Mouse (Mus musculus): Measurements from ENCODE around the gene Gm13693.
"Not testable (repeated sequence)": the region's sequence is repeated elsewhere in the genome, so short reads cannot be mapped to it uniquely, and the experiment has no call there.

Gm13693 gene

DNA sequence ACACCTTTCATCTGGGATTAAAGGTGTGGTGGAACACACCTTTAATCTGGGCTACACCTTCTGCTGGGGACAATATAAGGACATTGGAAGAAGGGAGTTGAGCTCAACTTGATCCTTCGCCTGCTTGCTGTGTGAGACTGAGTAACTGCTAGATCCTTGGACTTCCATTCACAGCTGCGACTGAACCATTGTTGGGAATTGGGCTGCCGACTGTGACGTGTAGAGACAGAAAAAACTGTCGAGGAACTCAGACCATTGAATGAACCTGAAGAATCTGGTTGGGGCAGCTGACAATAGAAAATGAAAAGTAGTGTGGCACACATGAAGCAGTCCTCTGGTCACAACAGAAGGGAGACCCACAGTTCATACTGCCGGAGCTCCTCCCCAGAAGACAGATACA lies at the start of gene Gm13693:
Gm13693 (plus strand) TSS at position 301 of the 400 bp plus-strand sequence.
- DNase-seq (ENCODE audit: low spot score in 2 of 2), result not testable (repeated sequence)

DNA sequence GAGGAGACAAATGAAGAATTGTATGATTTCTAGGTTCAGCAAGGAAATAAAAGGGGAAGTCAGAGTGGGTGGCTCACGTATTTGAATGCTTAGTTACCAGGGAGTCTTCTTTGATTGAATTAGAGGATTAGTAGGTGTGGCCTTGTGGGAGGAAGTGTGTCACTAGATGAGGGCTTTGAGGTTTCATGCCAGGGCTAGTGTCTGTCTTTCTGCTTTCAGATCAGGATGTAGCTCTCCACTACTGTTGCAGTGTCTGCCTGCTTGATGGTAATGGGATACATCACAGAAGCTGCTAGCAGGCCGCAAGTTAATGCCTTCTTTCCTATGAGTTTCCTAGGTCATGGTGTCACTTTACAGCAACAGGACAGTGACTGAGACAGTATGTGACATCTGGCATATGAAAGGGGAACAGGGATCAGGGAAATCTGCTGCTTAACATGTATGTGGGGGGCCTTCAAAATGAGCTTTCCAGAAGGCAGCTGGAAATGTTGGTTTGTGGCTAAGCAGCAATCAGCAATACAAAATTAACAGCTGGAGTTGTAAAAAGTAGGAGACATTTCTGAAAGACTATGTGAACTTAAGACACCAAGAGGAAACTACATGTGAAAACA lies 31.7 kb upstream of the Gm13693 start:
- DNase-seq (ENCODE audit: low spot score in 2 of 2), result no peak

DNA sequence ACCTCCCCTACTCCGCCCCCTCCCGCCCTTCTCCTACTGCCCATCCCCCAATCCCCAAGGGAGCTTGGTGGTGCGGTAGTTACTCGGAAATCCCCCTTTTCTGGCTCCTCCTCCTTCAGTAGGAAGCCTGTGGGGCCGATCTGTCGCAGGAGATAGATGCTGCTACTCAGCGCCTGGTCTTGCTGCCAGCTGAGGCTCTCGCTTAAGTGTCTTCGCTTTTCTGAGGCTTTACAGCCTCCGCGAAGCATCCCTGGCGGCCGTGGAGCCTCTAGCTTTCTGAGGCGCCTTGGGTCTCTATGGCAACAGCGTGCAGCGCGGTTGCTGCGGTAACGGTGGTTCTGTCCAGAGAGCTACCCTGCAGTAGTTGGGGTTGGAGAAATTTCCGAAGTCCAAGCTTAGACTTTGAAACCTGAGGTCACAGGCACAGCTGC lies 20.4 kb upstream of the Gm13693 start, which contains the start of gene Zswim2:
Zswim2 (minus strand) TSS at position 298 of the 431 bp plus-strand sequence.
- peak in 1 of 2 experiments; percentile 7 for DNase-seq (ENCODE audit: low spot score in 2 of 2)

DNA sequence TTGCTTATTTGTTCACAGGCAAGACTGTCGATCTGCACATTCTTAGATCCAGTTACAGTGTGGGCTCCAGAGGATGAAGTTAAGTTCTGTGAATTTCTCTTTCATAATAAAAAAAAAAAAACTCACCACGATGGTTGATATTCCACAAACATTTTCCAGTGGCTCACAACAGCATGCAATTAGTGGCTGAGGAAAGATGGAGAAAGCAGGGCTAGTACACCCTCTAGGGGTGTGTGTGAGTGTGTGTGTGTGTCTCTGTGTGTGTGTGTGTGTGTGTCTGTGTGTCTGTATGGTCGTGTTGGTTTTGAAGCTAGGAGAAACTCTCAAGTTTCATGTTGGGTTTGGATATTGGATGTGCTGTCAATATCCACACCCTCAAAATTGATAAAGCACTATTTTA lies 19.9 kb upstream of the Gm13693 start:
- DNase-seq (ENCODE audit: low spot score in 2 of 2), result no peak

DNA sequence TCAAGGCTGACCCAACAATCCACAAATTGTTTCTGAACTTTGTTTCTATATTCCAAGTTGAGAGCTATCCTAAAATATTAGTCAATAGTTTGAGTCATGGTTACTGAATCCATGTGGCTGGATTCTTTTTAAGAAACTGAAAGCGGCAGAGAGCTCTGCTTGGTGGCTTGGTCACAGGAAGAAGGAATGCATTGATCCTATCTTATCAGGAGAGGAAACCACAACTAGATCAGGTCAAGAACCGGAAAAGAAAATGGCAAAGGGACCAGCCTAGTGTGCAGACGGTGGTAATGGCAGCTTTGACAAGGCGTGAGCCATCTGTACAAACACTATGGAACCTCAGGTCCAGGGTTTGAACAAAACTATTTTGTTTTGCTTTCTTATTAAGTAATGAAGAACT lies 19.5 kb upstream of the Gm13693 start:
- DNase-seq (ENCODE audit: low spot score in 2 of 2), result no peak

DNA sequence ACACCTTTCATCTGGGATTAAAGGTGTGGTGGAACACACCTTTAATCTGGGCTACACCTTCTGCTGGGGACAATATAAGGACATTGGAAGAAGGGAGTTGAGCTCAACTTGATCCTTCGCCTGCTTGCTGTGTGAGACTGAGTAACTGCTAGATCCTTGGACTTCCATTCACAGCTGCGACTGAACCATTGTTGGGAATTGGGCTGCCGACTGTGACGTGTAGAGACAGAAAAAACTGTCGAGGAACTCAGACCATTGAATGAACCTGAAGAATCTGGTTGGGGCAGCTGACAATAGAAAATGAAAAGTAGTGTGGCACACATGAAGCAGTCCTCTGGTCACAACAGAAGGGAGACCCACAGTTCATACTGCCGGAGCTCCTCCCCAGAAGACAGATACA lies 5.9 kb upstream of the Gm13693 start, which contains the start of gene Gm13698:
Gm13698 (plus strand) TSS at position 301 of the 400 bp plus-strand sequence.
- not testable (repeated sequence) for DNase-seq (ENCODE audit: low spot score in 2 of 2)

DNA sequence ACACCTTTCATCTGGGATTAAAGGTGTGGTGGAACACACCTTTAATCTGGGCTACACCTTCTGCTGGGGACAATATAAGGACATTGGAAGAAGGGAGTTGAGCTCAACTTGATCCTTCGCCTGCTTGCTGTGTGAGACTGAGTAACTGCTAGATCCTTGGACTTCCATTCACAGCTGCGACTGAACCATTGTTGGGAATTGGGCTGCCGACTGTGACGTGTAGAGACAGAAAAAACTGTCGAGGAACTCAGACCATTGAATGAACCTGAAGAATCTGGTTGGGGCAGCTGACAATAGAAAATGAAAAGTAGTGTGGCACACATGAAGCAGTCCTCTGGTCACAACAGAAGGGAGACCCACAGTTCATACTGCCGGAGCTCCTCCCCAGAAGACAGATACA lies 5.7 kb downstream of the Gm13693 start, which contains the start of gene Gm13695:
Gm13695 (plus strand) TSS at position 301 of the 400 bp plus-strand sequence.
- DNase-seq (ENCODE audit: low spot score in 2 of 2), result not testable (repeated sequence)

DNA sequence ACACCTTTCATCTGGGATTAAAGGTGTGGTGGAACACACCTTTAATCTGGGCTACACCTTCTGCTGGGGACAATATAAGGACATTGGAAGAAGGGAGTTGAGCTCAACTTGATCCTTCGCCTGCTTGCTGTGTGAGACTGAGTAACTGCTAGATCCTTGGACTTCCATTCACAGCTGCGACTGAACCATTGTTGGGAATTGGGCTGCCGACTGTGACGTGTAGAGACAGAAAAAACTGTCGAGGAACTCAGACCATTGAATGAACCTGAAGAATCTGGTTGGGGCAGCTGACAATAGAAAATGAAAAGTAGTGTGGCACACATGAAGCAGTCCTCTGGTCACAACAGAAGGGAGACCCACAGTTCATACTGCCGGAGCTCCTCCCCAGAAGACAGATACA lies 11.5 kb downstream of the Gm13693 start, which contains the start of gene Gm13696:
Gm13696 (plus strand) TSS at position 301 of the 400 bp plus-strand sequence.
- DNase-seq (ENCODE audit: low spot score in 2 of 2), result not testable (repeated sequence)

DNA sequence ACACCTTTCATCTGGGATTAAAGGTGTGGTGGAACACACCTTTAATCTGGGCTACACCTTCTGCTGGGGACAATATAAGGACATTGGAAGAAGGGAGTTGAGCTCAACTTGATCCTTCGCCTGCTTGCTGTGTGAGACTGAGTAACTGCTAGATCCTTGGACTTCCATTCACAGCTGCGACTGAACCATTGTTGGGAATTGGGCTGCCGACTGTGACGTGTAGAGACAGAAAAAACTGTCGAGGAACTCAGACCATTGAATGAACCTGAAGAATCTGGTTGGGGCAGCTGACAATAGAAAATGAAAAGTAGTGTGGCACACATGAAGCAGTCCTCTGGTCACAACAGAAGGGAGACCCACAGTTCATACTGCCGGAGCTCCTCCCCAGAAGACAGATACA lies 17.3 kb downstream of the Gm13693 start, which contains the start of gene Gm13694:
Gm13694 (plus strand) TSS at position 301 of the 400 bp plus-strand sequence.
- DNase-seq (ENCODE audit: low spot score in 2 of 2), result not testable (repeated sequence)

DNA sequence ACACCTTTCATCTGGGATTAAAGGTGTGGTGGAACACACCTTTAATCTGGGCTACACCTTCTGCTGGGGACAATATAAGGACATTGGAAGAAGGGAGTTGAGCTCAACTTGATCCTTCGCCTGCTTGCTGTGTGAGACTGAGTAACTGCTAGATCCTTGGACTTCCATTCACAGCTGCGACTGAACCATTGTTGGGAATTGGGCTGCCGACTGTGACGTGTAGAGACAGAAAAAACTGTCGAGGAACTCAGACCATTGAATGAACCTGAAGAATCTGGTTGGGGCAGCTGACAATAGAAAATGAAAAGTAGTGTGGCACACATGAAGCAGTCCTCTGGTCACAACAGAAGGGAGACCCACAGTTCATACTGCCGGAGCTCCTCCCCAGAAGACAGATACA lies 23.1 kb downstream of the Gm13693 start, which contains the start of gene Gm13697:
Gm13697 (plus strand) TSS at position 301 of the 400 bp plus-strand sequence.
- not testable (repeated sequence) for DNase-seq (ENCODE audit: low spot score in 2 of 2)

DNA sequence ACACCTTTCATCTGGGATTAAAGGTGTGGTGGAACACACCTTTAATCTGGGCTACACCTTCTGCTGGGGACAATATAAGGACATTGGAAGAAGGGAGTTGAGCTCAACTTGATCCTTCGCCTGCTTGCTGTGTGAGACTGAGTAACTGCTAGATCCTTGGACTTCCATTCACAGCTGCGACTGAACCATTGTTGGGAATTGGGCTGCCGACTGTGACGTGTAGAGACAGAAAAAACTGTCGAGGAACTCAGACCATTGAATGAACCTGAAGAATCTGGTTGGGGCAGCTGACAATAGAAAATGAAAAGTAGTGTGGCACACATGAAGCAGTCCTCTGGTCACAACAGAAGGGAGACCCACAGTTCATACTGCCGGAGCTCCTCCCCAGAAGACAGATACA lies 28.9 kb downstream of the Gm13693 start, which contains the start of gene Gm13691:
Gm13691 (plus strand) TSS at position 301 of the 400 bp plus-strand sequence.
- not testable (repeated sequence) for DNase-seq (ENCODE audit: low spot score in 2 of 2)

DNA sequence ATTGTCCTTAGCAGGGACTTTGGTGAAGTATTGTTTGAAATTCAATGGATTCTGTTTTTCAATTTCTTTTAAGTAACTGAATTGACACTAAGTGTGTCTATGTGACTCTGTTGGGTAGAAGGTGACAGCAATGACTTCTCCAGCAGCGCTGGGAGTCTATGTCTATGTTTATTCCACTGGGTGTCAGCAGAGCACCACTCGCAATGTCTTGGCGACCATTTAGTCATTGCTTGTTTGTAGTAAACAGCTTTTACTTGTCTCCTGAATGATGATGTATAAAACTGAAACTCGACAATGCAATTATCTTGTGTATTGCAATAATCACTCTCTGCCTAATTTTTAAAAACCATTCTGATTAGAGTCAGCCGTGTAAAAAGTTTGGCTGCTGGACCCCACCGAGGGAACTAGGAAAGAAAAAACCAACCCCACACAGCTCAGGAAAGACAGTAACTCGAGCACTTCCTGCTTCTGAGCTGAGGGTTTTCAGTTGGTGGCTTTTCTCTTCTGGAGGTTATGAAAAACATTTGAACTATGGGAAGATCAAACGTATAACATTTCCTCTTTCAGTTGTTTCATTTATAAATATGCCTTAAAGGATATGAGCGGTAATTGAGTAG lies 32.4 kb downstream of the Gm13693 start:
- DNase-seq (ENCODE audit: low spot score in 2 of 2), result peak; percentile 50 to 62

DNA sequence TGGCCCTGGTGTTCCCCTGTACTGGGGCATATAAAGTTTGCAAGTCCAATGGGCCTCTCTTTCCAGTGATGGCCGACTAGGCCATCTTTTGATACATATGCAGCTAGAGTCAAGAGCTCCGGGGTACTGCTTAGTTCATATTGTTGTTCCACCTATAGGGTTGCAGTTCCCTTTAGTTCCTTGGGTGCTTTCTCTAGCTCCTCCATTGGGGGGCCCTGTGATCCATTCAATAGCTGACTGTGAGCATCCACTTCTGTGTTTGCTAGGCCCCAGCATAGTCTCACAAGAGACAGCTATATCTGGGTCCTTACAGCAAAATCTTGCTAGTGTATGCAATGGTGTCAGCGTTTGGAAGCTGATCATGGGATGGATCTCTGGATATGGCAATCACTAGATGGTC lies 33.2 kb downstream of the Gm13693 start:
- DNase-seq (ENCODE audit: low spot score in 2 of 2), result peak in 1 of 2 experiments; percentile 51

DNA sequence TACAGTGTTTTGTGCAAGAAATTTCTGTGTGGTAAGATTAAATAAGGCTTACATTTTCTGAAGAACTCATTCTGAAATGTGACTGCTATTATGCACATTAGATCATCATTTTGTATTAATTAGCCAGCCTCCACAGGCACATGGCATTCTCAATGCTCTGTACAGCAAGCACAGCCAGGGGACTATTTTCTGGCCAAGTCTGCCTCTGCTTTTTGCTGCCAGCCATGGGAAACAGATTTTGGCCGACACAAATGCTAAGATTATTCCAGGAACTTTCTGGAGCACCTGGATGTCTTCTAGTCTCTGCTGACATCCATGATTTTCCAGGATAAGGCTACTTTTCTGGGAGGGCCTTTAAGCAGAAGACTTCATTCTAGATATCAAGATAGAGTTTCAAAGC lies 47.6 kb downstream of the Gm13693 start:
- DNase-seq (ENCODE audit: low spot score in 2 of 2), result no peak

DNA sequence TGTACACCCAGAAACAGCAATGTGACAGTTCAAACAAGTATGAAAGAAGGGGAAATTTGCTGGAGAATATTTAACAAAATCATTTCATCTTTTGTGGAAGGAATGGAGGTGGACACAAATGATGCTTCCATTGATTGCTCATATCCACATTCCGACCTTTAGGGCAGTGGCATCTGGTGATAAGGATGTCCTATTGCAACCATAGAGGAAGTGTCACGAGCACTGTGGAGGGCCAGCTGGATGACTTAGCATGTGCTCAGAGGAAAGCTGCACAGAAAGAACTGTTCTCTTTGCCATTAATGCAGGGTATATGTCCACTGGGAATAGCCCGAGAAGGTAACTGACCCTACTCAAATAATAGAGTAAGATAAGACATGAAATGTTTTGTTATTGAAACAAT lies 48.5 kb downstream of the Gm13693 start:
- no peak for DNase-seq (ENCODE audit: low spot score in 2 of 2)
